Comparison of ENCODE assay signal across 27 mouse cellular contexts in the genomic region with DNA sequence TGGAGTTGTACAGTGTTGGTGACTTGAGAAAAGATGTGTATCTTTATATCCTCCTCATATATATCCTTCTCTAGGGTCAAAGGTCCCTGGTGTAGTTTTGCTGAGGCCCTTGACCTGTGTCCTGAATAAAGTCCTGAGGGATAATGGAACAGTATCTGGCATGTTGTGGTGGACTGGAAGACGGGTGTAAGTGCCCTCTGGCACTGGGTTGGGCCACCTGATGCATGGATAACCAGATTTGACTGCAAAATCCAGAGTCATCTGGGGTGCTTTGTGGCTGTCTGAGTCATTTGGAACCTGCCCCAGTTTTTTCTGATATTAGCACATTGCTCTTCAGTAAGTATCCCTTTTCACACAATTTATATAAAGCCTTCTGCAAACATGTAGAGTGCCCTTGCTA.
DNase-seq lines count a peak whose midpoint lies in the region; ATAC-seq lines count a peak whose summit lies in the region.
"Had no signal": no experiment of that assay in that cellular context is flagged by ENCODE, and none has a peak within 500 bp of the region (broad histone marks: within the 10 kb centered on the region; RNA-seq: fewer than 3 reads in every experiment).

No protein-coding gene starts in this region.

- H3K27ac ChIP-seq in heart, embryonic 11.5 days (ENCODE audit: low read depth, low read length) = no peak overlapping the region
- H3K27ac ChIP-seq: embryonic facial prominence, embryonic 10.5 days; embryonic facial prominence, embryonic 13.5 days; forebrain, embryonic 12.5 days; forebrain, embryonic 15.5 days; gastrocnemius, adult 2 months; heart, adult 2 months; heart, embryonic 10.5 days; hindbrain, embryonic 13.5 days had no signal

- no peak for ATAC-seq in heart, embryonic 11.5 days (replicated peaks; ENCODE audit: insufficient number of reproducible peaks, low FRiP score, low TSS enrichment)
- ATAC-seq: forebrain, embryonic 15.5 days; hindbrain, embryonic 16.5 days; inflammation-experienced regulatory T-cells, adult 6 months; intestine, embryonic 16.5 days had no signal

- H3K36me3 ChIP-seq in heart, embryonic 11.5 days (ENCODE audit: control insufficient read depth, insufficient read depth, low read length) = no peaks in the 10 kb centered on the region
- H3K36me3 ChIP-seq: embryonic facial prominence, embryonic 10.5 days; embryonic facial prominence, embryonic 13.5 days; forebrain, embryonic 12.5 days; forebrain, embryonic 15.5 days; heart, embryonic 10.5 days; hindbrain, embryonic 13.5 days had no signal

- H3K4me1 ChIP-seq in heart, embryonic 11.5 days (ENCODE audit: control insufficient read depth, insufficient read depth, low read length) = no peaks in the 10 kb centered on the region
- H3K4me1 ChIP-seq: embryonic facial prominence, embryonic 10.5 days; embryonic facial prominence, embryonic 13.5 days; forebrain, embryonic 12.5 days; forebrain, embryonic 15.5 days; heart, embryonic 10.5 days had no signal

- peak; percentile 9 to 56 for DNase-seq in adrenal gland, adult (ENCODE audit: inconsistent age in 2 of 2, low spot score in 1 of 2)
- no peak for DNase-seq in adrenal gland, postnatal 10 days
- peak; percentile 65 to 69 for DNase-seq in cerebellum, postnatal 10 days
- DNase-seq in cerebellum, postnatal 4 days (ENCODE audit: low spot score in 2 of 2) = no peak
- DNase-seq in heart, adult 11 months = peak; percentile 24
- peak; percentile 86 for DNase-seq in Muller cell, postnatal 12 days (ENCODE audit: inconsistent ontology term)
- no peak for DNase-seq in lung, postnatal 36 days
- DNase-seq: cerebellum, adult 11 months; cerebellum, adult 2 months; cerebellum, postnatal 25 days; embryo, embryonic 11 days; gastrocnemius, adult 2 months; gastrocnemius, postnatal 25 days; heart, adult 2 months; kidney, adult 18-20 months; kidney, adult 9 months had no signal

- WGBS in heart, embryonic 11.5 days (ENCODE audit: insufficient replicate concordance) = 52% methylated on average over 1 of the region's 1 CpGs

- H3K4me2 ChIP-seq in heart, embryonic 11.5 days = no peak overlapping the region
- H3K4me2 ChIP-seq: embryonic facial prominence, embryonic 13.5 days; forebrain, embryonic 12.5 days; forebrain, embryonic 15.5 days; hindbrain, embryonic 13.5 days had no signal

- no peaks in the 10 kb centered on the region for H3K27me3 ChIP-seq in heart, embryonic 11.5 days (ENCODE audit: control insufficient read depth, insufficient read depth, low read length)
- H3K27me3 ChIP-seq: forebrain, embryonic 12.5 days; forebrain, embryonic 15.5 days; hindbrain, embryonic 13.5 days had no signal

- no peaks in the 10 kb centered on the region for H3K9me3 ChIP-seq in heart, embryonic 11.5 days (replicated peaks; ENCODE audit: control insufficient read depth, low read length)
- H3K9me3 ChIP-seq: embryonic facial prominence, embryonic 10.5 days; embryonic facial prominence, embryonic 13.5 days; forebrain, embryonic 12.5 days; forebrain, embryonic 15.5 days; heart, embryonic 10.5 days; hindbrain, embryonic 13.5 days had no signal

- no peak overlapping the region for H3K4me3 ChIP-seq in heart, embryonic 11.5 days (ENCODE audit: low read depth, low read length)
- H3K4me3 ChIP-seq: embryonic facial prominence, embryonic 10.5 days; embryonic facial prominence, embryonic 13.5 days; erythroblast, embryonic 14.5 days; forebrain, embryonic 12.5 days; forebrain, embryonic 15.5 days; gastrocnemius, adult 2 months; heart, adult 2 months; heart, embryonic 10.5 days; hindbrain, embryonic 13.5 days had no signal

- no peak overlapping the region for H3K9ac ChIP-seq in heart, embryonic 11.5 days (ENCODE audit: low read depth, low read length)
- H3K9ac ChIP-seq: embryonic facial prominence, embryonic 13.5 days; forebrain, embryonic 12.5 days; forebrain, embryonic 15.5 days; hindbrain, embryonic 13.5 days had no signal

Comparison
In these comparisons a context has a peak if more than half of its experiments do, and no peak if none do; other contexts are left out.
1. DNase-seq: peak in adrenal gland, adult (2 of 2), cerebellum, postnatal 10 days (2 of 2), heart, adult 11 months (single experiment) and Muller cell, postnatal 12 days (single experiment); none in adrenal gland, postnatal 10 days (single experiment), cerebellum, postnatal 4 days (0 of 2) and lung, postnatal 36 days (single experiment).